Mouse (Mus musculus) midbrain, embryonic 13.5 days (tissue): ENCODE results near the gene Ints1. TPM values are rescaled to one million over a fixed set of nuclear protein-coding genes. Genes with fewer than 3 reads are reported as not detected.

Experiments
- ATAC-seq: fragments of 200-750 bp; cut with Nextera tagmentation; 2 replicates; pipeline ENCODE4 v1.8.0; 2017; ENCODE audit warnings: mild to moderate bottlenecking, moderate TSS enrichment, moderate library complexity
- H3K27ac ChIP-seq: fragments of 300-500 bp; sonication (generic); 2 replicates; pipeline ENCODE4 v1.5.1; 2015; ENCODE audit warnings: inconsistent platforms, mild to moderate bottlenecking, moderate library complexity
- H3K27me3 ChIP-seq: fragments of 300-500 bp; sonication (generic); 2 replicates; pipeline ENCODE4 v1.6.1; 2015; ENCODE audit warnings: mild to moderate bottlenecking, inconsistent platforms
- H3K36me3 ChIP-seq: fragments of 300-500 bp; sonication (generic); 2 replicates; pipeline ENCODE4 v1.6.1; 2015; ENCODE audit warnings: mild to moderate bottlenecking, inconsistent platforms
- H3K4me1 ChIP-seq: fragments of 300-500 bp; sonication (generic); replicated peaks from 2 replicates; pipeline ENCODE4 v1.6.1; 2015; ENCODE audit warnings: inconsistent platforms
- H3K4me2 ChIP-seq: fragments of 300-500 bp; sonication (generic); replicated peaks from 2 replicates; pipeline ENCODE4 v1.6.1; 2015; ENCODE audit warnings: moderate library complexity, mild to moderate bottlenecking, inconsistent platforms
- H3K4me3 ChIP-seq: fragments of 300-500 bp; sonication (generic); replicated peaks from 2 replicates; pipeline ENCODE4 v1.5.1; 2015; ENCODE audit warnings: mild to moderate bottlenecking, inconsistent platforms
- H3K9ac ChIP-seq: fragments of 300-500 bp; sonication (generic); replicated peaks from 2 replicates; pipeline ENCODE4 v1.6.1; 2015; ENCODE audit warnings: mild to moderate bottlenecking, inconsistent platforms
- H3K9me3 ChIP-seq: fragments of 300-500 bp; sonication (generic); 2 replicates; pipeline ENCODE4 v1.6.1; 2016; ENCODE audit warnings: mild to moderate bottlenecking, inconsistent platforms
- WGBS: fragments of 180-500 bp; shearing (Covaris S2); methylation state at CpG from one replicate; pipeline ENCODE4 v1.1.7; 2015; 5-methylcytosine and 5-hydroxymethylcytosine counted together
- polyA plus RNA-seq: library from polyadenylated mRNA; unstranded; fragments of >200 nt; fragmentation: Nextera tagmentation; extraction: Ambion mirVana; gene quantifications from 2 replicates; pipeline ENCODE4 v1.2.1, GENCODE M21; 2015

Gene Ints1
- polyA plus RNA-seq, 1 experiment from 2014 or later = 28.9 TPM

DNA sequence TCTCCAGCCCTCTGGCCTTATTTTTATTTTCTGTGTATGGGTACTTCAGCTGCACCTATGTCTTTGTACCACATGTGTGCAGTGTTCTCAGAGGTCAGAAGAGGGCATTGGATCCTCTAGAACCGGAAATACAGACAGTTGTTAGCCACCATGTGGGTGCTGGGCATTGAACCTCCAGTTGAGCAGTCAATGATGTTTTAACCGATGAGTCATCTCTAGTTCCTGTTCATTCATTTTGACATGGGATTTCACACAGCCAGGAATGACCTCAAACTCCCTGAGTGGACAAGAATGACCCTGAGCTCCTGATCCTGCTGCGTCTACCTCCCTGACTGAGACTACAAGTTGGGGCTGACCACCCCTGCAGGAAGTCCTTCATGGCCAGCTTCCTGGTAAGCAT is 49.3 kb downstream of the Ints1 start:
- no peak for ATAC-seq
- Histone ChIP-seq H3K9me3 (no peaks in the 10 kb centered on the region), H3K4me1 (peaks cover 18% of the 10 kb centered on the region), H3K4me3 (no peak overlapping the region), H3K4me2 (no peak overlapping the region), H3K27me3 (no peaks in the 10 kb centered on the region), H3K9ac (no peak overlapping the region), H3K27ac (no peak overlapping the region), H3K36me3 (no peaks in the 10 kb centered on the region)
- WGBS = 92% methylated on average over 3 of the region's 3 CpGs

DNA sequence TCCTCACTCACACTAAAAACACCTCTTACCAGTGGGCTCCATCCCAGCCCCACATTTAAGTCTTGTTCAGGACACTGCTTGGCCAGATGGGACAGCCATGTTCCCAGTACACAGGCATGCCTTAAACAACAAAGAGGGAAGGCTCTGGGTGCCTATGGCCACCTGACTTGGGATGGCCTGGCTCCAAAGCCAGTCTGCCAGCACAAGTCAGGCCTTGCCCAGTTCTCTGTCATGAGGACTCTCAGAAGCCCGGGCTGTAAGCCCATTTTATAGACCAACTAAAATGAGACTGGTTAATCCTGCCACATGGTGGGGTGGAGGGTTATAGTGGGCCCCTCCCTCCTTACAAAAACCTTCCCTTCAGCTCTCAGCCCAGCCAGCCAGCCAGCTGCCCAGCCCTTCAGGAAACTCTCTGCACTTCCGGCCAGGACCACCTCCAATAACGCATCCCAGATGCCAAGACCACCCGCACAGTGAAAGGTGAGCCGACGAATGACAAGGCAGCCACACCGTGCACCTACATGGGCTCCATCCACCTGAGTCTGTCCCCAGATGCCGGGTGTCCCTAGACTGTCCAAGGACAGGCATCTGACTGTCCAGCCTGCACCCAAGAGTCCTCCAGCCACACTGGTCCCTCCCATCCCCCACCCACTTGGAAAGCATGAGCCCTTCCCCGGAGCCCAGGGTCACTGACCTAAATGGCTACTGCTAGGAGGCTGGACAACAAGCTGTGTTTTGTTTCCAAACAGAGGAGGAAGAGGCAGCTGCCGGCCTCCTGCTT is 50.9 kb downstream of the Ints1 start:
- Histone ChIP-seq H3K36me3 (no peaks in the 10 kb centered on the region), H3K4me1 (peaks cover 5% of the 10 kb centered on the region; the same call in 1 of the 2 replicates), H3K9ac (no peak overlapping the region; the same call in 1 of the 2 replicates), H3K4me2 (no peak overlapping the region), H3K27me3 (no peaks in the 10 kb centered on the region), H3K4me3 (no peak overlapping the region), H3K9me3 (no peaks in the 10 kb centered on the region), H3K27ac (no peak overlapping the region)
- ATAC-seq = 0 out of 2 replicates have a peak, but pooled peaks have one; percentile 11
- WGBS = 60% methylated on average over 10 of the region's 10 CpGs

DNA sequence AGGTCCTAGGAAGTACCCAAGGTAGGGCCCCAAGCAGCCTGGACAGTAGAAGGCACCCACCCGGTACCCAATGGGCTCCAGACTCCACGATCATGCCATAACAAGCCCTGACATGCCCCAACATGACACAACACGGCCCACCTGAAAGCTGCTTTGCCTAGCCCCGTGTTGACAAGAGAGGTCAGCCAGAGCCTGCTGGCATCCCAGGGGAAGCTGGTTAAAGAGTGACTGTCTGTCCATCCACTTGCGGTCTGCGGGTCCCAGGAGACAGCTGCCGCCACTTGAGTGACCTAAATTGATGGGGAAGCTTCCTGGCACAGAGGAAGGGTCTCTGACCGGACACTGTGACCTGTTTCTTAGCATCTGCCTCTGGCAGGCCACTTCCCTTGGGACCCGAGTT is 52.4 kb downstream of the Ints1 start:
- 81% methylated on average over 9 of the region's 9 CpGs for WGBS
- ATAC-seq = no peak
- H3K36me3 ChIP-seq = 0 out of 2 replicates have a peak, but pooled peaks cover 3% of the 10 kb centered on the region
- H3K9me3 ChIP-seq = no peaks in the 10 kb centered on the region
- H3K9ac ChIP-seq = no peak overlapping the region
- H3K27me3 ChIP-seq = no peaks in the 10 kb centered on the region
- H3K4me1 ChIP-seq = peaks cover 14% of the 10 kb centered on the region
- H3K4me2 ChIP-seq = no peak overlapping the region
- no peak overlapping the region for H3K27ac ChIP-seq
- no peak overlapping the region for H3K4me3 ChIP-seq

DNA sequence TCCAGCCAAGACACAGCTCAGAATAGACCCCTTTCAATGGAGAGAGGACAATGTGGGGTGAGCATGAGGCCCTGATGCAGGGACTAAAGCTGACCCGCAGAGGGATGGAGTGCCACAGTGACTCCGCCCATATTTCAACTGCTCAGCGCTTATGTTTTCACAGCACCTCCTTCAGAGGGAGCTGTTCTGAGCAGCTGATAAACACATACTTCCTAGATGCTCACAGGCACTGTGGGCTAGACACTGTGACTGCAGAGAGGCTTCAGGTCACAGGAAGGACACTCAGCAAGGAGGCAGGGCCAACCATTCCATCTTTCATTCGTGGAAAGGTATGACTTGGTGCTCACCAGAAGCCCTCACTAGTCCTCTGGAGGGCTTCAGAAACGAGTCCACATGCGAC is 52.8 kb downstream of the Ints1 start:
- H3K9me3 ChIP-seq = no peaks in the 10 kb centered on the region
- no peak overlapping the region for H3K27ac ChIP-seq
- ATAC-seq = no peak
- H3K27me3 ChIP-seq = no peaks in the 10 kb centered on the region
- peaks cover 14% of the 10 kb centered on the region for H3K4me1 ChIP-seq
- WGBS = 69% methylated on average over 6 of the region's 6 CpGs
- H3K4me2 ChIP-seq = no peak overlapping the region
- no peak overlapping the region for H3K9ac ChIP-seq
- no peak overlapping the region for H3K4me3 ChIP-seq
- H3K36me3 ChIP-seq = 0 out of 2 replicates have a peak, but pooled peaks cover 3% of the 10 kb centered on the region

DNA sequence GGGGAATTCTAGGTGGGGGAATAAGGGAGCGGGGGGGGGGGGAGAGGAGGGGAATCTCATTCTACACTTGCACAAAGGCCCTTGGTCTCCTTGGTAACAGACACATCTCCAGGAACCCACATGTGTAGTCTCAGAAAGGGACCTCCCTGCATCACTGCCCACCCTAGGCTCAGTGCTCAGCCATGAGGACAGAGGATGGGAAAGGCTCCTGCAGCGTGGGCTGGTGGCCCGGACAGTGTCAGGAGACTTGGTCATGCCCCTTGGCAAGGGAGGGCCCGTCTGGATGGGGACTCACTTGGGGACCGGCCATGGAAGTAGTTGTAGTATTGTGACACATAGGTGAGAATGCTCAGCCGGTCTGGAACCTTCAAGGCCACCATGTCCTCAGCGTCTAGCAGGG is 56.5 kb downstream of the Ints1 start:
- Histone ChIP-seq H3K27ac (no peak overlapping the region), H3K4me1 (peaks cover 9% of the 10 kb centered on the region), H3K9ac (no peak overlapping the region), H3K27me3 (no peaks in the 10 kb centered on the region), H3K4me3 (no peak overlapping the region), H3K36me3 (peaks cover 9% of the 10 kb centered on the region), H3K4me2 (no peak overlapping the region), H3K9me3 (no peaks in the 10 kb centered on the region)
- WGBS = 72% methylated on average over 6 of the region's 7 CpGs
- peak; percentile 55 for ATAC-seq

DNA sequence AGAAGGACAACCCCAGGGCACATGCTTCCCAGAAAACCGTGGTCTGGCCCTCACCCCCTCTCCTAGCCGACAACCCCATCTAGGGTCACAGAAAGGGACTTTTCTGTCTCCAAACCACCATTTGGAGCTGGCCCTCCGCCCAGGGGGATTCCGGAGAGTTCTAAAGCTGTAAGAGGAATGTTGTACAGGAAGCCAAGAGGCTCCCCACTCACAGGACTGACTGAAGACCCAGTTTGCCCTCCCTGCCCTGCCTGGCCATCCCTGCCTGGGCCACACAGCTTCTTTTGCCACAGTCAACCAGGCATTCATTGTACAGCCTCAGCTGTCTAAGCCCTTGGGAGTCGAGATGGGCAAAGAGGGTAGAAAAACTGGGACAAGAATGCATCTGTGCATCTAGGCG is 56.9 kb downstream of the Ints1 start:
- no peak overlapping the region for H3K27ac ChIP-seq
- ATAC-seq = peak; percentile 38; the same call in 1 of the 2 replicates
- no peaks in the 10 kb centered on the region for H3K9me3 ChIP-seq
- H3K36me3 ChIP-seq = peaks cover 9% of the 10 kb centered on the region
- H3K9ac ChIP-seq = no peak overlapping the region
- peaks cover 9% of the 10 kb centered on the region for H3K4me1 ChIP-seq
- no peak overlapping the region for H3K4me2 ChIP-seq
- H3K27me3 ChIP-seq = no peaks in the 10 kb centered on the region
- WGBS = 63% methylated on average over 6 of the region's 6 CpGs
- no peak overlapping the region for H3K4me3 ChIP-seq

DNA sequence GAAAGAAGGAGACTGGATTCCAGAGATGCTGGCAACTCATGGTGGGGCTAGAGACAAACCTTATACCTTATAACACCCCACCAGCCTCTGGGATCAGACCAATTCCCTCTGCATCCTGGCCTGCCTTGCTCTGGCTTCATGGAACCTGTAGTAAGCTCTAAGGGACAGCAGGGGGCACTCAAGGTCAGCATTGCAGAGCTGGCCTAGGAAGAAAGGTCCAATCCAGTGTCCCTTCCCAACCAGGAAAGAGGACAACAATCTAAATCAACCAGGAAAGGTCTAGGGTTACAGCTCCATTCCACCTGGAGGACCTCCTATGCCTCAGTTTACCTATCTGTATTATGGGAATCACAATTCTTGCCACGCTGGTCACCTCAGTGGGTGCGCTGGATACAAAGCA is 57.8 kb downstream of the Ints1 start:
- no peaks in the 10 kb centered on the region for H3K27me3 ChIP-seq
- no peak overlapping the region for H3K27ac ChIP-seq
- H3K36me3 ChIP-seq = peaks cover 9% of the 10 kb centered on the region
- no peak for ATAC-seq
- H3K9me3 ChIP-seq = no peaks in the 10 kb centered on the region
- peaks cover 9% of the 10 kb centered on the region for H3K4me1 ChIP-seq
- no peak overlapping the region for H3K4me3 ChIP-seq
- WGBS = 92% methylated on average over 2 of the region's 2 CpGs
- no peak overlapping the region for H3K4me2 ChIP-seq
- no peak overlapping the region for H3K9ac ChIP-seq

DNA sequence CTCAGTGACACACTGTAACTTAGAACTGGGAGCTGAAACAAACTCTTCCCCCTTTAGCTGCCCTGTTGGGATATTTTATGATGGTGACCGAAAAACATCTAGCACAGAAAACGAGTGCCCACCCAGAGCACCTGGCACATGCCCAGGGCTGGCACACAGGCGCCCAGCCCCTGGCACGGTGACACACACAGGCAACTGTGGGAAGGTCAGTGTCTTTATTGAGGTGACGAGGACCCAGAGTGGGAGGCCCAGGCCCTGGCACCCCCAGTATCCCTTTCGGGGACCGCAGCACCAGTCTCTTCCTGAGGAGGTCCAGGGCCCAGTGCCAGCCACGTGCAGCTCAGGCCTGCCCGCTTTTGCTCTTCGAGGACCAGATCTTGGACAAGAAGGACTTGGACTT is 69.0 kb downstream of the Ints1 start:
- H3K9ac ChIP-seq = no peak overlapping the region
- no peak overlapping the region for H3K4me2 ChIP-seq
- H3K27ac ChIP-seq = no peak overlapping the region
- peaks cover 58% of the 10 kb centered on the region for H3K36me3 ChIP-seq
- no peaks in the 10 kb centered on the region for H3K4me1 ChIP-seq
- H3K4me3 ChIP-seq = no peak overlapping the region
- 95% methylated on average over 10 of the region's 10 CpGs for WGBS
- H3K9me3 ChIP-seq = no peaks in the 10 kb centered on the region
- no peaks in the 10 kb centered on the region for H3K27me3 ChIP-seq
- no peak for ATAC-seq

DNA sequence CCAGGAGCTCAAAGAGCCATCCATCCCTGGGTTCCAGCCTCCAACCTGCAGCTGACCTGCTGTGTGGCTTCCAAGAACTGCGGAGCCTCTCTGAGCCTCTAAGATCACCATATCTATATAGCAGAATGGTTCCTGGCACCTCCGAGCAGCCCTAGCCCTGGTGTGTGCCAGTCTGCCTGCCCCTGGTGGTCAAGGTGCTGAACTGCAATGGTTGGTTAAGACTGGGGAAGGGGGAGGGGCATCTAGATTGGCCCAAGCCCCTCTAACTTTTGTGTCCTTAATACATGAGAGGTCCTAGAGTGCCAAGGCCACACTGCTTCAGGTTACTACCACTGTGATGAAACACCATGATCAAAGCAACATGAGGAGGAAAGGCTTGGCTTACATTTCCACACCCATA is 72.6 kb downstream of the Ints1 start:
- Histone ChIP-seq H3K4me1 (no peaks in the 10 kb centered on the region), H3K9ac (no peak overlapping the region), H3K9me3 (no peaks in the 10 kb centered on the region), H3K36me3 (peaks cover 22% of the 10 kb centered on the region), H3K27ac (no peak overlapping the region), H3K27me3 (no peaks in the 10 kb centered on the region), H3K4me2 (no peak overlapping the region), H3K4me3 (no peak overlapping the region)
- ATAC-seq = 0 out of 2 replicates have a peak, but pooled peaks have one; percentile 20
- WGBS = 51% methylated on average over 2 of the region's 2 CpGs

DNA sequence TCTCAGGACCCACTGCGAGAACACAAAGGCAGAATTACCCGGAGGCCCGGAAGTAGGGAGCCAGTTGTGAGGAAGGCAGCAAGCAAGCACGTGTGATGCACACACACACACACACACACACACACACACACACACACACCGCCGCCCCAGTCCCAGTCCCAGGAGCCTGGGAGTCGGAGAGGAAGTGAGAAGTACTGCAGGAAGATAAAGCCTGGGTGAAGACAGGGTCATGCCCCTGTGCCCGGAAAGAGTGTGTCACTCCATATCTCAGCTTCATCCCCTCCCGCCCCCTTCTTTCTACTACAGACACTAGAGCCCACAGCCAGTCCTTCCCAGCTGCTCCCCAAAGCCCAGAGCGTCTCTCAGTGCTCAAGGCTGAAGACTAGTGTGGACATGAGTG is 73.2 kb downstream of the Ints1 start:
- Histone ChIP-seq H3K27me3 (no peaks in the 10 kb centered on the region), H3K27ac (no peak overlapping the region), H3K4me3 (no peak overlapping the region), H3K9me3 (no peaks in the 10 kb centered on the region), H3K4me1 (no peaks in the 10 kb centered on the region), H3K4me2 (no peak overlapping the region), H3K36me3 (peaks cover 20% of the 10 kb centered on the region), H3K9ac (no peak overlapping the region)
- WGBS = 82% methylated on average over 10 of the region's 10 CpGs
- ATAC-seq = no peak
